Comparison of ENCODE assay signal across 9 mouse cellular contexts in genomic region chr2:93176871-93177667, GRCm38 (mm10). TPM values are rescaled to one million over a fixed set of nuclear protein-coding genes. Genes with fewer than 3 reads are reported as not detected.
DNase-seq lines count a peak whose midpoint lies in the region; ATAC-seq and TF ChIP-seq lines count a peak whose summit lies in the region.
"Had no signal": no experiment of that assay in that cellular context is flagged by ENCODE, and none has a peak within 500 bp of the region (broad histone marks: within the 10 kb centered on the region; RNA-seq: fewer than 3 reads in every experiment).

No protein-coding gene starts in this region.

- H3K9me3 ChIP-seq in heart, embryonic 11.5 days (replicated peaks; ENCODE audit: control insufficient read depth, low read length), result no peaks in the 10 kb centered on the region
- no peaks in the 10 kb centered on the region for H3K9me3 ChIP-seq in hindbrain, embryonic 13.5 days
- no peaks in the 10 kb centered on the region for H3K9me3 ChIP-seq in midbrain, embryonic 13.5 days

- no peak for TF ChIP-seq CTCF in Patski (IDR thresholded peaks at IDR 0.05)
- no peak for TF ChIP-seq CTCF in gastrocnemius, adult 2 months (IDR thresholded peaks at IDR 0.05)

- 5% methylated on average over 17 of the region's 17 CpGs for WGBS in heart, embryonic 11.5 days (ENCODE audit: insufficient replicate concordance)
- 2% methylated on average over 17 of the region's 17 CpGs for WGBS in hindbrain, embryonic 13.5 days
- 2% methylated on average over 17 of the region's 17 CpGs for WGBS in midbrain, embryonic 13.5 days

- CTCF ChIA-PET in Patski (lab: Charles Lee), result interaction anchor here (1.2 to 1.6 kb wide), 4 partner anchors 9 to 294 kb away, joined by 3 to 4 read pairs (median 3); no protein-coding TSS in a partner anchor

- intact Hi-C loops in gastrocnemius, adult 2 months (cut with DNase I), result no loop called here

- H3K9ac ChIP-seq in heart, embryonic 11.5 days (ENCODE audit: low read depth, low read length), result no peak overlapping the region
- peak overlapping the region; percentile 43; the same call in 1 of the 2 replicates for H3K9ac ChIP-seq in hindbrain, embryonic 13.5 days
- 0 out of 2 replicates have a peak overlapping the region, but pooled peaks have one; percentile 0 for H3K9ac ChIP-seq in midbrain, embryonic 13.5 days (replicated peaks)

- DNase-seq in heart, adult 11 months, result no peak
- DNase-seq in Patski (ENCODE audit: low read depth, low spot score), result peak; percentile 83
- peak; percentile 89 to 94 for DNase-seq in thymus, postnatal 36 days
- no peak for DNase-seq in adrenal gland, postnatal 4 days (ENCODE audit: low spot score in 2 of 2)
- no peak for DNase-seq in gastrocnemius, adult 2 months

- no peak overlapping the region for H3K27ac ChIP-seq in heart, embryonic 11.5 days (ENCODE audit: low read depth, low read length)
- H3K27ac ChIP-seq in hindbrain, embryonic 13.5 days, result peak overlapping the region; percentile 90
- H3K27ac ChIP-seq in midbrain, embryonic 13.5 days, result peak overlapping the region; percentile 90
- H3K27ac ChIP-seq in gastrocnemius, adult 2 months, result no peak overlapping the region

- peaks cover 55% of the 10 kb centered on the region for H3K27me3 ChIP-seq in heart, embryonic 11.5 days (ENCODE audit: control insufficient read depth, insufficient read depth, low read length)
- no peaks in the 10 kb centered on the region for H3K27me3 ChIP-seq in Patski
- no peaks in the 10 kb centered on the region for H3K27me3 ChIP-seq in hindbrain, embryonic 13.5 days
- H3K27me3 ChIP-seq in midbrain, embryonic 13.5 days, result peaks cover 3% of the 10 kb centered on the region; the same call in 1 of the 2 replicates

- POLR2A ChIA-PET in Patski (lab: Charles Lee), result no interaction called here

- peak overlapping the region; percentile 17 for H3K4me2 ChIP-seq in heart, embryonic 11.5 days
- peak overlapping the region; percentile 10 for H3K4me2 ChIP-seq in hindbrain, embryonic 13.5 days
- peak overlapping the region; percentile 19 for H3K4me2 ChIP-seq in midbrain, embryonic 13.5 days (replicated peaks)

- H3K4me1 ChIP-seq in heart, embryonic 11.5 days (ENCODE audit: control insufficient read depth, insufficient read depth, low read length), result 0 out of 2 replicates have a peak, but pooled peaks cover 9% of the 10 kb centered on the region
- peaks cover 75% of the 10 kb centered on the region for H3K4me1 ChIP-seq in hindbrain, embryonic 13.5 days (replicated peaks)
- H3K4me1 ChIP-seq in midbrain, embryonic 13.5 days (replicated peaks), result peaks cover 84% of the 10 kb centered on the region

- H3K36me3 ChIP-seq in heart, embryonic 11.5 days (ENCODE audit: control insufficient read depth, insufficient read depth, low read length), result no peaks in the 10 kb centered on the region
- H3K36me3 ChIP-seq in hindbrain, embryonic 13.5 days, result no peaks in the 10 kb centered on the region
- no peaks in the 10 kb centered on the region for H3K36me3 ChIP-seq in midbrain, embryonic 13.5 days

- in situ Hi-C loops in Patski (cut with MboI; ENCODE audit: low pct_unique_long_range_greater_than_20kb), result loop anchor here (10.0 kb wide), 1 partner anchor 52 kb away; no protein-coding TSS in a partner anchor

- no peak overlapping the region for H3K4me3 ChIP-seq in heart, embryonic 11.5 days (ENCODE audit: low read depth, low read length)
- no peak overlapping the region for H3K4me3 ChIP-seq in hindbrain, embryonic 13.5 days
- no peak overlapping the region for H3K4me3 ChIP-seq in midbrain, embryonic 13.5 days (replicated peaks)
- H3K4me3 ChIP-seq in gastrocnemius, adult 2 months, result no peak overlapping the region

- ATAC-seq in heart, embryonic 11.5 days (replicated peaks; ENCODE audit: insufficient number of reproducible peaks, low FRiP score, low TSS enrichment), result no peak
- peak; percentile 63 for ATAC-seq in Patski
- peak; percentile 19; the same call in 1 of the 2 replicates for ATAC-seq in hindbrain, embryonic 13.5 days (ENCODE audit: low FRiP score)
- ATAC-seq in midbrain, embryonic 13.5 days, result peak; percentile 29

RNA-seq across cellular contexts. Expression of gene Trp53i11, which starts 10.3 kb away (rescaled TPM):
- 23.6 and 27.7 TPM in 2 replicates for polyA plus RNA-seq in heart, embryonic 11.5 days (2014; fragmentation: Nextera tagmentation; extraction: Ambion mirVana)
- polyA plus RNA-seq in Patski (2021), result 37.9 TPM
- polyA plus RNA-seq in hindbrain, embryonic 13.5 days (2015; fragmentation: Nextera tagmentation; extraction: Ambion mirVana), result 109 and 110 TPM in 2 replicates
- polyA plus RNA-seq in midbrain, embryonic 13.5 days (2015; fragmentation: Nextera tagmentation; extraction: Ambion mirVana), result 136 and 138 TPM in 2 replicates
- 100 to 1,000 TPM; 114 to 117 TPM for total RNA-seq in adrenal gland, postnatal 4 days (2021)
- 1 to 10 TPM; 3.4 to 6.1 TPM for total RNA-seq in gastrocnemius, adult 2 months (2021)
- total RNA-seq: MEL had no signal

Comparison
In these comparisons a context has a peak if more than half of its experiments do, and no peak if none do; other contexts are left out.
1. H3K27ac ChIP-seq: peak in hindbrain, embryonic 13.5 days (single experiment) and midbrain, embryonic 13.5 days (single experiment); none in heart, embryonic 11.5 days (single experiment) and gastrocnemius, adult 2 months (single experiment).
2. DNase-seq: peak in Patski (single experiment) and thymus, postnatal 36 days (2 of 2); none in heart, adult 11 months (single experiment), adrenal gland, postnatal 4 days (0 of 2) and gastrocnemius, adult 2 months (single experiment).
3. Peak in every context shown above with its lines, with median percentiles within 50 percentile points of each other: H3K4me2 ChIP-seq.